Mouse (Mus musculus) lung, postnatal 0 days (tissue): ENCODE results near the gene Zcchc13. TPM values are rescaled to one million over a fixed set of nuclear protein-coding genes. Genes with fewer than 3 reads are reported as not detected.

Experiments used
- ATAC-seq: fragments of 200-750 bp; cut with Nextera tagmentation; 2 replicates; pipeline ENCODE4 v1.8.0; 2017; ENCODE audit warnings: moderate library complexity
- DNase-seq: peaks from one replicate; pipeline ENCODE4 v3.0.0-alpha.2; 2016; ENCODE audit warnings: low spot score
- H3K27ac ChIP-seq: fragments of 300-500 bp; sonication (generic); 2 replicates; pipeline ENCODE4 v1.5.1; 2014; ENCODE audit warnings: antibody characterized with exemption, mild to moderate bottlenecking, low read length, mixed read lengths
- H3K27me3 ChIP-seq: fragments of 300-500 bp; sonication (generic); replicated peaks from 2 replicates; pipeline ENCODE4 v1.6.1; 2014; ENCODE audit warnings: low read length, mixed read lengths; ENCODE audit not compliant: insufficient read depth
- H3K36me3 ChIP-seq: fragments of 300-500 bp; sonication (generic); 2 replicates; pipeline ENCODE4 v1.6.1; 2014; ENCODE audit warnings: low read length, mixed read lengths; ENCODE audit not compliant: insufficient read depth
- H3K4me1 ChIP-seq: fragments of 300-500 bp; sonication (generic); 2 replicates; pipeline ENCODE4 v1.6.1; 2014; ENCODE audit warnings: antibody characterized with exemption, low read depth, low read length, mixed read lengths; ENCODE audit not compliant: insufficient read depth
- H3K4me2 ChIP-seq: fragments of 300-500 bp; sonication (generic); replicated peaks from 2 replicates; pipeline ENCODE4 v1.6.1; 2014; ENCODE audit warnings: low read depth, mild to moderate bottlenecking, low read length, moderate library complexity, mixed read lengths
- H3K4me3 ChIP-seq: fragments of 300-500 bp; sonication (generic); 2 replicates; pipeline ENCODE4 v1.5.1; 2014; ENCODE audit warnings: low read depth, low read length
- H3K9ac ChIP-seq: fragments of 300-500 bp; sonication (generic); replicated peaks from 2 replicates; pipeline ENCODE4 v1.6.1; 2014; ENCODE audit warnings: low read depth, mild to moderate bottlenecking
- H3K9me3 ChIP-seq: fragments of 300-500 bp; sonication (generic); 2 replicates; pipeline ENCODE4 v1.6.1; 2016; ENCODE audit warnings: low read length, mixed read lengths
- CTCF ChIP-seq: IDR thresholded peaks from 2 replicates; pipeline ENCODE4 v1.5.1; 2016; ENCODE audit warnings: antibody characterized with exemption, mild to moderate bottlenecking
- EP300 ChIP-seq: IDR thresholded peaks from 2 replicates; pipeline ENCODE4 v1.6.1; 2016; ENCODE audit warnings: antibody characterized with exemption, mild to moderate bottlenecking, control low read depth
- WGBS: fragments of 180-500 bp; shearing (Covaris S2); extraction: QIAGEN DNeasy Blood & Tissue Kit; methylation state at CpG from one replicate; pipeline ENCODE4 v1.1.7; 2014; 5-methylcytosine and 5-hydroxymethylcytosine counted together
- polyA plus RNA-seq: library from polyadenylated mRNA; unstranded; fragments of >200 nt; fragmentation: Nextera tagmentation; extraction: Ambion mirVana; gene quantifications from 2 replicates; pipeline ENCODE4 v1.2.1, GENCODE M21; 2015

Gene Zcchc13
- polyA plus RNA-seq, 1 experiment from 2014 or later: not detected

DNA sequence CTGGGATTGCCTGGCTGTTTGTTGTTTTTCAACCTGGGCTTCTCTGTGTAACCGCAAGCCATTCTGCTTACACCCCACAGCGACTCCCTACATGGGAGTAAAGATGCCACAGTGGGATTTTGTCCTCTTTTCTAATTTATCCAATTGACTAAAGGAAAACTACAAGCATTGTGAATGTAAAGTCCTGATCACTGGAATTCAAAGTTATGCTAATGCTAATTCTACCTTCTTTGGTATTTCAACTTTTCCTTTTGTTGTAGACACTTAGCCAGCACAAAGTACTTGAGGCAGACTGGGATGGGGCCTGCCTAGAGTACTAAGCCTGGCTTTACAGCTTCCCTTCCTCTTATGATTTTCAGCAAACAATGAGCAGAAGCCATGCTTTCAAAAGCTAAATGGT, 18.9 kb upstream of the Zcchc13 start:
- Histone ChIP-seq H3K9ac (no peak overlapping the region), H3K27ac (no peak overlapping the region), H3K27me3 (no peaks in the 10 kb centered on the region), H3K9me3 (no peaks in the 10 kb centered on the region), H3K36me3 (no peaks in the 10 kb centered on the region), H3K4me2 (no peak overlapping the region), H3K4me1 (no peaks in the 10 kb centered on the region), H3K4me3 (no peak overlapping the region)
- DNase-seq: no peak
- no peak for TF ChIP-seq CTCF
- no peak for TF ChIP-seq EP300
- ATAC-seq: no peak
- WGBS: 93% methylated on average over 2 of the region's 2 CpGs

DNA sequence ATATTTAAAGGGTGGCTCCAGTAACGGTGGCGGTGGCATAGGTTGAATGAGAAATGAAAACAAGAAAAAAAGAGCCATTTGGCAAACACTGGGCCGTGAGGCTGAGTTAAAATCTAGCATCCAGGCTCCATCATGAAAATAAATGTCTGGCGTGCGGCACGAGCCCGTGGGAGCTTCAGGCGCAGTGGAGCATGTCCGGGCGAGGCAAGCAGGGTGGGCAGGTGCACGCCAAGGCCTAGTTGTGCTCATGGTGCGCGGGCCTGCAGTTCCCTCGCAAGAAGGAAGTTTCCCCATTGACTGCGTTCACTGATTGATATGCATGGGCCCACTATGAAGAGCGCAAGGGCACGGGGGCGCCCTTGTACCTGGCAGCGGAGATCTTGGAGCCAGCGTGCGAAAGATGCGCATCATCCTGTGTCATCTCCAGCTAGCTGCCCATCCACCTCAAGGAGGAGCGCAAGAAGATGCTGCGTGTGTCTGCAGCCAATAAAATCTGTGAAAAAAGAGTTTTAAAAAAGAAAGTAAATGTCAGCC, 15.6 kb upstream of the Zcchc13 start:
- Histone ChIP-seq H3K36me3 (no peaks in the 10 kb centered on the region), H3K9me3 (no peaks in the 10 kb centered on the region), H3K4me3 (no peak overlapping the region), H3K4me2 (no peak overlapping the region), H3K27me3 (no peaks in the 10 kb centered on the region), H3K9ac (no peak overlapping the region), H3K4me1 (no peaks in the 10 kb centered on the region), H3K27ac (no peak overlapping the region)
- DNase-seq: no peak
- WGBS: 94% methylated on average over 23 of the region's 24 CpGs
- TF ChIP-seq CTCF (no peak), EP300 (no peak)
- ATAC-seq: no peak

DNA sequence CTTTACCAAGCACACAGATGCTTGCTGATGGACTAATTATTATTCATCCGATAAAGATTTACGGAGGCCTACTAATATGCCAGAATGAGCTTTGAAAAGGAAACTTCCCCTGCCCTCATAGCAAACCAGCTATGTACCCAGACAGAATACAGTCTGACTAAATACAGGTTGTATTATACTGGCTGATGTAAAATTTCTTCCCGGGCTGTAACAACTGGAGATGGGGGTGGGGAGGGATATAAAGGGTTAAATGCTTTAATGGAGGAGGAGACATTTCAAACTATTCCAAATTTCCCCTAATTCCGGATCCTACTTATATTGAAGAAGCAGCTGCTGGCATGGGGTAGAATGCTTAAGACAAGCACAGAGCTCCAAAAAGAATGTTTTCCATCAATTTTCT, 14.9 kb upstream of the Zcchc13 start:
- Histone ChIP-seq H3K4me1 (no peaks in the 10 kb centered on the region), H3K4me3 (no peak overlapping the region; the same call in 1 of the 2 replicates), H3K27ac (no peak overlapping the region), H3K27me3 (no peaks in the 10 kb centered on the region), H3K9me3 (no peaks in the 10 kb centered on the region), H3K36me3 (no peaks in the 10 kb centered on the region), H3K9ac (no peak overlapping the region), H3K4me2 (peak overlapping the region; percentile 57)
- WGBS: 62% methylated on average over 4 of the region's 4 CpGs
- TF ChIP-seq CTCF (no peak), EP300 (no peak)
- DNase-seq: no peak
- ATAC-seq: no peak

DNA sequence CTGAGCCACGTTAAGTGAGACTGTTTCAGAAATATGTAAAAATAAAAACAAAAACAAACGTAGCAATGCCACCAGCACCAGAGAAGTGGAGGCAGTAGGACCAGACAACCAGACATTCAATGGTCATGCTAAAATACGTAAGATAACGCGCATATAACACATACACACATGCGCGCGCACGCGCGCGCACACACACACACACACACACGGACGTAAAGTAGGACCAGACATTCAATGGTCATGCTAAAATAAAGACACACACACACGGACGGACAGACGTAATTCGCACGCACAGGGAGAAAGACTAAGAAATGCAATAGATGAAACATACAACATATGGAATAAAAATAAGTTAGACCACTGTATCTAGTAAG, 14.2 kb upstream of the Zcchc13 start:
- TF ChIP-seq EP300 (no peak), CTCF (no peak)
- H3K27me3 ChIP-seq: no peaks in the 10 kb centered on the region
- peak overlapping the region; percentile 47 for H3K4me3 ChIP-seq
- ATAC-seq: peak; percentile 58
- H3K4me1 ChIP-seq: no peaks in the 10 kb centered on the region
- DNase-seq: peak; percentile 48
- H3K9me3 ChIP-seq: no peaks in the 10 kb centered on the region
- H3K4me2 ChIP-seq: peak overlapping the region; percentile 57
- H3K9ac ChIP-seq: peak overlapping the region; percentile 19
- H3K27ac ChIP-seq: peak overlapping the region; percentile 90
- H3K36me3 ChIP-seq: no peaks in the 10 kb centered on the region
- WGBS: 10% methylated on average over 19 of the region's 19 CpGs

DNA sequence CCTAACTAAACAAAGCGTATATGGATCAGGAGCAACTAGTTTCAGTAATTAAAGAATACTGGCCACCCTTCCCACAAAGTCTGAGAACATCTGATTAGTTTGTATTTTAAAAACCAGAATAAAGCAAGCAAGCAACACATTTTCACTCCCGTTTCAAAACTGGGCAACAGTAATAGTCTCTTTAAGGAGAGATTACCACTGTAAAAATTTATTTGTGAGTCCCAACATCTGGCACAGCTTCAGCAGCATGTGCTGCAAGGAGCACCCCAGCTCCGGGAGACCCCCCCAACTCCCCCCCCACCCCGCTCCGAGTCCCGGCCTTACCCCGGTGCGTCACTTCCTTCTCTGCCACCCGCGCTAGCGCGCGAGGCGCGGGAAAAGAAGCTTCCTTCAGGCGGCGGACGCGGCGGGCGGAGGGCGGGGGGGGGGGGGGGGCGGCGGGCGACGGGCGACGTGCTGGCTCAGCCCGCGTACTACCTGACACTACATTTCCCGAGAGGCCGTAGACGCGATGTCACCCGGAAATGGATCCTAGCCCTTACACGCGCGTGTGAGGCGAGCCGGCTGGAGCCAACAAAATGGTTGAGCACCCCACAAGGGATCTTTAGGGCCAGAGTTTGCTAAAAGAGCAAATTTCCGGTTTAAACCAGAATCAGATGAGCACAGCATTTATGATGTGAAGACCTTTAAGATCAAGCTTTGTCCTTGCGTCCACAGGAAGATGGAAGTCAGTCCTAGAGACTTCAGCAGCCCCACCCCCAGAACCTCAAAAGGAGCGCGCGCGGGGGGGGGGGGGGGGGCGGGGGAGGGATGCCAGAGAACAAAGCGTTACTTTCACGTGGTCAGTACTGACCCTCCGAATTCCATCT, 13.6 kb upstream of the Zcchc13 start:
- peak overlapping the region; percentile 47 for H3K4me3 ChIP-seq
- under 1% methylated on average over 13 of the region's 50 CpGs for WGBS
- no peaks in the 10 kb centered on the region for H3K36me3 ChIP-seq
- peak overlapping the region; percentile 57 for H3K4me2 ChIP-seq
- peak; percentile 96 for DNase-seq
- H3K27ac ChIP-seq: peak overlapping the region; percentile 90
- no peaks in the 10 kb centered on the region for H3K9me3 ChIP-seq
- no peak for TF ChIP-seq CTCF
- TF ChIP-seq EP300: peak; percentile 8; the same call in 1 of the 2 replicates
- peak overlapping the region; percentile 19 for H3K9ac ChIP-seq
- no peaks in the 10 kb centered on the region for H3K4me1 ChIP-seq
- ATAC-seq: peak; percentile 96
- H3K27me3 ChIP-seq: no peaks in the 10 kb centered on the region

DNA sequence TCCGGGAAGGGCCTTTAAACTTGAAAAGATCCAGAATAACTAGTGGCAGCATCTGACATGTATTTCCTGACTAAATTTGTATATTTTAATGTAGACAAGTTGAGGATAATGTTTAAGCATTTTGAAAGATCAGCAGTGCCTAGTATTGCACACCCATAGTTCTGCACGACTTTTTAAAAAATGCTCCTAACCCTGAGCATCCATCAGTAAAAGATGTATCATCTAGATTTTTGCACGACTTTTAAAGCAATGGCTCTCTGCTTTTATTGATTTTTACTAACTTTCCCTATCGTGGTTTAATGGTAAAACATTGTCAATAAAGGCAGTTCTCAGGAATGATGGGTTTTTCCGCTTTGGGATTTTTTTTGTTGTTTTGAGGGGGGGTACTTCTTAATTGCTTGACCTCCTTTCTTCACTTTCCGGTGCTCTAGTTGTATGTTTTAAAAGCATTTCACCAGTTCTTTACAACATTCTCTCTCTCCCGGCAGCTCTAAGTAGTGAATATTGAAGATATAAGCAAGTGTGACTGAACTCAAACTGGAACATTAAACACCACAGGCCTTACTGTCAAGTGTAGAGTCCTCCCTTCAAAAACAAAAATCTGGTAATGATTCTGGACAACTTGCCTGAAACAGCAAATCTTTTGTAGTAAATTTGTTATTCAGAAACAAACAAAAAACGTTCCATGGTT, 12.8 kb upstream of the Zcchc13 start:
- H3K36me3 ChIP-seq: no peaks in the 10 kb centered on the region
- no peaks in the 10 kb centered on the region for H3K9me3 ChIP-seq
- H3K4me2 ChIP-seq: peak overlapping the region; percentile 57
- H3K4me1 ChIP-seq: no peaks in the 10 kb centered on the region
- ATAC-seq: no peak
- TF ChIP-seq CTCF (no peak), EP300 (peak; percentile 4; the same call in 1 of the 2 replicates)
- peak overlapping the region; percentile 47 for H3K4me3 ChIP-seq
- no peak overlapping the region for H3K9ac ChIP-seq
- peak overlapping the region; percentile 90 for H3K27ac ChIP-seq
- H3K27me3 ChIP-seq: no peaks in the 10 kb centered on the region
- DNase-seq: no peak
- 17% methylated on average over 8 of the region's 8 CpGs for WGBS
